Mouse (Mus musculus) midbrain, embryonic 16.5 days (tissue): ENCODE data around the gene Gm9767. TPM values are rescaled to one million over a fixed set of nuclear protein-coding genes. Genes with fewer than 3 reads are reported as not detected.

Source experiments
- ATAC-seq: fragments of 200-750 bp; cut with Nextera tagmentation; 2 replicates; pipeline ENCODE4 v1.8.0; 2017; ENCODE audit warnings: moderate TSS enrichment
- H3K27ac ChIP-seq: fragments of 300-500 bp; sonication (generic); 2 replicates; pipeline ENCODE4 v1.5.1; 2014; ENCODE audit warnings: mild to moderate bottlenecking, low read length, mixed read lengths
- H3K27me3 ChIP-seq: fragments of 300-500 bp; sonication (generic); 2 replicates; pipeline ENCODE4 v1.6.1; 2014; ENCODE audit warnings: low read depth, low read length, mixed read lengths; ENCODE audit not compliant: control insufficient read depth, insufficient read depth
- H3K36me3 ChIP-seq: fragments of 300-500 bp; sonication (generic); 2 replicates; pipeline ENCODE4 v1.6.1; 2014; ENCODE audit warnings: mild to moderate bottlenecking, low read length, moderate library complexity, mixed read lengths; ENCODE audit not compliant: control insufficient read depth, insufficient read depth
- H3K4me1 ChIP-seq: fragments of 300-500 bp; sonication (generic); 2 replicates; pipeline ENCODE4 v1.6.1; 2014; ENCODE audit warnings: mild to moderate bottlenecking, low read length, mixed read lengths; ENCODE audit not compliant: control insufficient read depth, insufficient read depth
- H3K4me2 ChIP-seq: fragments of 300-500 bp; sonication (generic); 2 replicates; pipeline ENCODE4 v1.6.1; 2014; ENCODE audit warnings: mild to moderate bottlenecking, low read length, mixed read lengths
- H3K4me3 ChIP-seq: fragments of 300-500 bp; sonication (generic); 2 replicates; pipeline ENCODE4 v1.5.1; 2014; ENCODE audit warnings: low read depth, mild to moderate bottlenecking, low read length, moderate library complexity, mixed read lengths
- H3K9ac ChIP-seq: fragments of 300-500 bp; sonication (generic); 2 replicates; pipeline ENCODE4 v1.6.1; 2014; ENCODE audit warnings: low read depth, low read length, mixed read lengths
- H3K9me3 ChIP-seq: fragments of 300-500 bp; sonication (generic); replicated peaks from 2 replicates; pipeline ENCODE4 v1.6.1; 2014; ENCODE audit warnings: mild to moderate bottlenecking, low read length, mixed read lengths; ENCODE audit not compliant: control insufficient read depth, poor library complexity, severe bottlenecking
- WGBS: fragments of 180-500 bp; shearing (Covaris S2); extraction: QIAGEN DNeasy Blood & Tissue Kit; methylation state at CpG from one replicate; pipeline ENCODE4 v1.1.7; 2014; 5-methylcytosine and 5-hydroxymethylcytosine counted together
- polyA plus RNA-seq: library from polyadenylated mRNA; unstranded; fragments of >200 nt; fragmentation: Nextera tagmentation; extraction: Ambion mirVana; gene quantifications from 2 replicates; pipeline ENCODE4 v1.2.1, GENCODE M21; 2015

Gm9767 gene
- polyA plus RNA-seq, 1 experiment from 2014 or later, result 2.3 TPM

DNA sequence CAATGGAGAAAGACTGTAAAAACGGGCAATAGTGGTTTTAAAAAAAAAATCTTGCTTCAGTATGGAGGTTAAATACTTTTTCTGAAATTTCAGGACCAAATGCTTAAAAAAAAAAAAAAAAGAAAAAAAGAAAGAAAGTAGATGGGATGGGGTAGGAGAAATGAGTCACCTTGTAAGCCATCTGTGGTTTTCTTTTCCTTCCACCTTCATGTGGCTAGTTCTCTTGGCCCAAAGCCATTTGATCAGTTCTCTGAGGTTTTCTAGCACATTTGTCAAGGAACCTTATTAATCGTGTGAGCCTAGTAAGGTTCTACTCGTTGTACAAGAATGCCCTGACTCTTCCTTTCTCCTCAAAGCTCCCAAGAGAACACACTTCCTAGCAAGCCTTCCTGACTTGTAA lies 1.6 kb downstream of the Gm9767 start:
- ATAC-seq, result no peak
- Histone ChIP-seq H3K27me3 (no peaks in the 10 kb centered on the region), H3K27ac (no peak overlapping the region), H3K4me3 (no peak overlapping the region), H3K4me1 (peaks cover 14% of the 10 kb centered on the region), H3K9me3 (no peaks in the 10 kb centered on the region), H3K4me2 (no peak overlapping the region), H3K9ac (no peak overlapping the region), H3K36me3 (no peaks in the 10 kb centered on the region)
- 88% methylated on average over 3 of the region's 3 CpGs for WGBS

DNA sequence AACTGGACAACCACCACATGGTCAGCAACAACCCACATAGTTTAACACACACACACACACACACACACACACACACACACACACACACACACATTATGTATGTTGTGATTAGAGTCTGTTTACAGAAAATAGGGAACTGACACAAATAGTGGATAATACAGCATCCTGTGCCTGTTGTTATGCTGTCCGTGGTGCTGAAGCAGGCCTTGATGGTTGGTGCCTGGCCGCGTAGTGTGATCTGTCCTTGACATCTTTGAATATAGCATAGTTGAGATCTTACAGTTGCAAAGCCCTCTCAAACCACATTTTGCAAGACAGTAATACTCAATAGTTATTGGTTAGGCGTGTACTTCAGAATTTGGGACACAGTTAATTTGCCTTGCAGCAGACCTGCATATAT lies 4.0 kb downstream of the Gm9767 start:
- Histone ChIP-seq H3K36me3 (no peaks in the 10 kb centered on the region), H3K9me3 (no peaks in the 10 kb centered on the region), H3K4me3 (no peak overlapping the region), H3K27me3 (no peaks in the 10 kb centered on the region), H3K27ac (no peak overlapping the region), H3K9ac (no peak overlapping the region), H3K4me1 (no peaks in the 10 kb centered on the region), H3K4me2 (no peak overlapping the region)
- no peak for ATAC-seq
- 71% methylated on average over 4 of the region's 4 CpGs for WGBS

DNA sequence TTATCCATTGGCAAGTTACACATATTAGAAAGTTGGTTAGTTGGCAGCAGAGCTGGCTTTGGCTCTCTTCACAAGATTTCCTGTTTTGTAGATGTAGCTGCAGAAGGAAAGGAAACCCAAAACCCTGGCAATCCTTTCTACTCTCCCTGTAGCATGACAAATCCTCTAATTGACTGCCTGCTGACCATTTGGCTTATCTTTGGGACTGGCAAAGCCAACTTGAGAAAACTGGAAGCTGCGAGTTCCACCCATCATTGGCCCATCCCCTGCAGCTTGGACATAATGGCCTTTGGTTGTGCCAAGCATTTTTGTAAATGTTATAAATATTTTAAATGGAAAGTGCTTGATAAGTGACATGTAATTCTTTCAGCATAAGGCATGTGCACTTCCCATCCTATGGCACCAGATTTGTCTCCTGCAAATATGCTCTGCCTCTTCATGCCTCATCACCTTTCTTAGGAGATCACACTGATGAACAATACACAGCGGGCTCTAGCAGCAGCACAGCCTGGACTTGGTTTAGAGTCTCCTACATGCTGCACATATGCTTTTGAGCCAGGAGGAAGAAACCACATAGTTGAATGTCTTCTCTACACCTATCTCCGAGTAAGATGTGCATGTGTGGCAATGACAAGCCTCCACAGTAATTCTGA lies 25.4 kb downstream of the Gm9767 start:
- no peak for ATAC-seq
- Histone ChIP-seq H3K36me3 (no peaks in the 10 kb centered on the region), H3K9ac (no peak overlapping the region), H3K27me3 (no peaks in the 10 kb centered on the region), H3K4me1 (no peaks in the 10 kb centered on the region), H3K9me3 (no peaks in the 10 kb centered on the region), H3K4me2 (no peak overlapping the region), H3K27ac (no peak overlapping the region), H3K4me3 (no peak overlapping the region)
- 77% methylated on average over 3 of the region's 3 CpGs for WGBS

DNA sequence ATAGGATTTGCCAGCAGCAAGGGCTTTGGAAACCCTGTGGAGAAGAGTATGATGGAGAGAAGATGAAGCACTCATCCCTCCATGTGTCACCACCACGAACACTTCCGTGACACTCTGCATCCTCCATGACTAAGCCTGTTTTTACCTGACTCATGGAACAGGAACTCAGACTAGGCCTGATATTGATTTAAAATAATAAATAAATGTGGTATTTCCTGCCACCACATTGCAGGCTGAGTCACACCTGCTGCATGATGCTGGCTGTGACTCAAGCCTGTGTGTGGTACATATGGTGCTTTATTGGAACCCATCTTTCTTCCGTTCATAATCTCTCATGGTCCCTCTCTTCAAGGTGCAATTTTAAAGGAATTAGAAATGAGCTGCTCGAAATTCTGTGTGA lies 36.4 kb downstream of the Gm9767 start:
- H3K4me3 ChIP-seq, result no peak overlapping the region
- H3K36me3 ChIP-seq, result no peaks in the 10 kb centered on the region
- no peak overlapping the region for H3K9ac ChIP-seq
- 77% methylated on average over 4 of the region's 4 CpGs for WGBS
- ATAC-seq, result no peak
- no peak overlapping the region for H3K27ac ChIP-seq
- H3K4me2 ChIP-seq, result no peak overlapping the region
- H3K9me3 ChIP-seq, result no peaks in the 10 kb centered on the region
- H3K4me1 ChIP-seq, result no peaks in the 10 kb centered on the region
- no peaks in the 10 kb centered on the region for H3K27me3 ChIP-seq

DNA sequence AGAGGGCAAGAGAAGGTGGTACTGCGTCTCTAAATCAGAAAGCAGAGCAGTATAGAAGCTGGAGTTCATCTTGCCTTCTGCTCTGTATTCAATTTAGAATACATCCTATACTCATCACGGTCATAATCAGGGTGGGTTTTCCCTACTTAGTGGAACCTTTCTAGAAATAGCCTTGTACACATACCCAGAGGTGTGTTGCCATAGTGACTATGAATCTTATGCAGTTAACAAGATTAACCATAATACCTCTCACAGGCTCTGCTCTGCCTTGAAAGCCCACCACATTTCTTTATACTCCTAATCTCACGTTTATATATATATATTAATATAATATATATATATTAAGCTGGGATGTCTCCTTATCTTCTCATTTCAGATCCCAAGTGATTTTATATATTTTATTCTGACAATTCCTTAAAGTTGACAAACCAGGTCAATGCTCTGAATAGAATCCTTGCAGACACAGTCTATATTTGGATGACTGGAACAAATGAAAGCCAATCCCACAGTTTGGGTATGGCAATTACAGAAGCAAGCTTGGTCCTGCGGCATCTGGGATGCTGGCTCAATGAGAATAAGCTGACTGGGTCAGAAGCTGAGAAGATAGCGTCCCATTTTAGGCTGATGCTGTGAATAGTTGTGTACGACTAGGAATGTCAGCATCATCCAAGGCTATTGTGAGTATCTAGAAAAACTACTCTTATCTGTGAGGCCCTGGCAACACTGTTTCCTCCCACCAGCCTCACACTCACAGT lies 41.2 kb downstream of the Gm9767 start:
- no peak overlapping the region for H3K4me2 ChIP-seq
- no peaks in the 10 kb centered on the region for H3K9me3 ChIP-seq
- peak; percentile 66; the same call in 1 of the 2 replicates for ATAC-seq
- no peaks in the 10 kb centered on the region for H3K4me1 ChIP-seq
- no peaks in the 10 kb centered on the region for H3K27me3 ChIP-seq
- H3K9ac ChIP-seq, result no peak overlapping the region
- no peaks in the 10 kb centered on the region for H3K36me3 ChIP-seq
- H3K27ac ChIP-seq, result no peak overlapping the region
- no peak overlapping the region for H3K4me3 ChIP-seq
- 76% methylated on average over 6 of the region's 6 CpGs for WGBS

DNA sequence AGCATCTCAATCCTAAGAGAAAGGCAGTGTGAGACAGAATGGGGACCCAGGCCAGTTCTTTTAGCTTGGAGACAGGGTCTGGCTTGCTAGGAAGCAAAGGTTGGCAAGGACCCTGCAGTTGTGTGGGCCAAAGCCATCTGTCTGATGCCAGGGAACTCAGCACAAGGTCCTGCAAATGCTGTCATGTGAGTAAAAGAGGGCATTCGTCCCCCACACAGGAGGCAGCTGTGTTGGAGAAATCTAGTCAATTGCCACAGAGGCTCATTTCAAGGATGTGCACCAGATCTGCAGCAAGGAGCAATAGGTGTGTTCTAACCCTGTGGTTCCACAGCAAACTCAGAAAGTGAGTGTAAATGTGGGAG lies 41.7 kb downstream of the Gm9767 start:
- Histone ChIP-seq H3K4me3 (no peak overlapping the region), H3K4me1 (no peaks in the 10 kb centered on the region), H3K9me3 (no peaks in the 10 kb centered on the region), H3K27ac (no peak overlapping the region), H3K4me2 (no peak overlapping the region), H3K27me3 (no peaks in the 10 kb centered on the region), H3K9ac (no peak overlapping the region), H3K36me3 (no peaks in the 10 kb centered on the region)
- WGBS, result 74% methylated on average over 1 of the region's 1 CpGs
- ATAC-seq, result no peak

Other genes starting within 250 kb of the Gm9767 start
- 34.3 and 35.2 TPM in 2 replicates for gene Tmem200a, start 797 bp downstream of the Gm9767 start, polyA plus RNA-seq
- gene Samd3, start 151.5 kb downstream of the Gm9767 start, polyA plus RNA-seq, result 3.2 and 7.8 TPM in 2 replicates